Mouse (Mus musculus) ovary, adult 18-20 months (tissue): ENCODE results near the gene Ctsh.
"Not testable (repeated sequence)": the region's sequence is repeated elsewhere in the genome, so short reads cannot be mapped to it uniquely, and the experiment has no call there.

Source experiments
- DNase-seq: peaks from one replicate; pipeline ENCODE4 v3.0.0; 2022; ENCODE audit warnings: low spot score, mixed read lengths

The Ctsh gene

DNA sequence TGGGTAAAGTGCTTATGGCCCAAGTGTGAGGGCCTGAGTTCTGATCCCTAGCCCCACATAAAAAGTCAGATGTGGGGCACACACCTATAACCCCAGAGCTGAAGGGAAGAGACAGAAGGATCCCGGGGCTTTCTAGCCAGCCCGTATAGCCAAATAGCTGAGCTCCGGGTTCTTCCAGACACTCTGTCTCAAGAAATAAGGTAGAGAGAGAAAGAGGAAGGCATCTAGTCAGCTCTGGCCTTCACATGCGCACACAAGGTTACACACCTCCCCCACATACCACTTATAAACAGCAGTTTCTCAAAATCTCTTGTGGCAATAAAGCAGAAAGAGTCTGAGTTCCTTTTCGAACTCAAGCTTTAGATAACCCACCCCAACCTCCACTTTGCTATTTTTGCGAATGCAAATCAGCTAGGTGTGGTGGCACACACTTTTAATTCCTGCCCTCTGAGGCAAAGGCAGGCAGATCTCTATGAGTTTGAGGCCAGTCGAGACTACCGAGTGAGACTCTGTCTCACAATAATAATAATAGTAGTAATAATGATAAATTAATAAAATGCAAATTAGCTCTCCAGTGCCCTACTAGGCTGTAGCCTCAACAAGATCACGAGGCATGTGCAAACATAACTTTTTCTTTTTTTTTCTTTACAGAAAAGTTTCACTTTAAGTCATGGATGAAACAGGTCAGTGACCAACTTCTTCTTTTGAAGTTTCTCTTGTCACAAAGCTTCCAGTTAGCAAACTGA, 6.0 kb downstream of the Ctsh start:
- no peak for DNase-seq

- no peak for DNase-seq
Observed at GRCm38 (mm10) chr9:90060574-90060875, 6.6 kb downstream of the Ctsh start.

DNA sequence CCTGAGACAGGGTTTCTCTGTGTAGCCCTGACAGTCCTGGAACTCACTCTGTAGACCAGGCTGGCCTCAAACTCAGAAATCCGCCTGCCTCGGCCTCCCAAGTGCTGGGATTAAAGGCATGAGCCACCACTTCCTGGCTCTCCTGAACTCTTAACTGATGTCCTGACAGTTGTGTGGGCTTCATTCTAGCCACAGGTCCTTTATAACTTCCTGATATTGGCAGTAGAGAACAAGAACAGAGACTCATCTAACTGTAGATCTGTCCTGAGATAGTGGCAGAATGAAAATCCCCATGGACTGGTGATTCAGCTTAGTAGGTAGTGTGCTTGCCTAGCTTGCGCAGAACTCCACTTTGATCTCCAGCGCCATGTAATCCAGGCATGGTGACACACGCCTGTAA, 7.0 kb downstream of the Ctsh start:
- DNase-seq = not testable (repeated sequence)

- no peak for DNase-seq
Observed at GRCm38 (mm10) chr9:90067341-90067740, 13.4 kb downstream of the Ctsh start.

GRCm38 (mm10) chr9:90068786-90069185, 14.8 kb downstream of the Ctsh start:
- no peak for DNase-seq

DNA sequence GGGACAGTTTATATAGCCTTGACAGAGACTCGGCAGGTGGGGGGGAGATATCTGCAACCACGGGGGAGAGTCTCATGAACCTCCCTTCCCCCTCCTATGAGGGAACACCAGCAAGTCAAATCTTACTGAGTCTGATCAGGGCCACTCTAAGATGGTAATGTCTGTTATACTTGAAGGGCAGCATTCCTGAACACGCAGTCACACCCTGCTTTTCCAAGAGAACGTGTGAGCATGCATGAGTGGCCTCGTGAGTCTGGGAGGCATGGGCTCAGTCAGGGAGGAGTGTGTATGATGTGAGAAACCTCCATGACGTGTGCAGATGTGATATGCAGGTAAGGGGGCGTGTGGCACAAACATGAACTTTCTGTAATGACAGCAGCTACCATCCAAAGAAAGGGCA, 15.5 kb downstream of the Ctsh start:
- DNase-seq = no peak

DNA sequence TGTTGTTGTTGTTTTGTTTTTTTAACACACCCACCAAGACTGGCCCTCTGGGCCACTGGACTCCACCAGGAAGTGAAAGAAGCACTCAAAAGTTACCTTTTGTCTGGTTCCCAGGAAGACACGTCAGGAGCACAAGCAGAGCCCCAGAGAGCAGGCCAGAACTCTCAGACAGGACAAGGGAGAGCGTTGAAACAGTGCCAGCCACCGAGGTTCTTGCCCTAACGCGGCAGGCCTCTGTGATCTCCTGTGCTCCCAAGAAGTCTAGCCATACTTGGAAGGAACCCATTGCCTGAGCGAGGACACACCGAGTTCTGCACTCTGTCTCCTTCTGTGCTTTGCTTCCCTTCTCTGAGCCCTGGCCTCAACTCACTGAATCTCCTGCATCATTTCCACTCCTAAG, 16.2 kb downstream of the Ctsh start:
- DNase-seq = no peak

- no peak for DNase-seq
Observed at GRCm38 (mm10) chr9:90075336-90075735, 21.4 kb downstream of the Ctsh start.

GRCm38 (mm10) chr9:90076131-90076530, 22.2 kb downstream of the Ctsh start:
- DNase-seq = no peak

- DNase-seq = no peak
Observed at GRCm38 (mm10) chr9:90076849-90077461, 23.0 kb downstream of the Ctsh start.

DNA sequence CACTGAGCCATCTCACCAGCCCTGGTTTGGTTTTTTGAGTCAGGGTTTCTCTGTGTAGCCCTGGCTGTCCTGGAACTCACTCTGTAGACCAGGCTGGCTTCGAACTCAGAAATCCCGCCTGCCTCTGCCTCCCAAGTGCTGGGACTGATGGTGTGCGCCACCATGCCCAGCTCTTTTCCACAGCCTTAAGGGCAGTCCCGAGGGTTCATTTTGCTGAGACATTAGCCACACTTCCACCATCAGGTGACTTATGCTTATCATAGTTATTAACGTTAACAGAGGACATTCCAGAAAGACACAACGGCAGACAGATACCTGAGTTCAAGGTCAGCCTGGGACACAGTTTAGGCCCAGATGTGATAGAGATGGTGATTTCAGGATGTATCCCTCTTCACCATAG, 28.0 kb downstream of the Ctsh start:
- DNase-seq = not testable (repeated sequence)

DNA sequence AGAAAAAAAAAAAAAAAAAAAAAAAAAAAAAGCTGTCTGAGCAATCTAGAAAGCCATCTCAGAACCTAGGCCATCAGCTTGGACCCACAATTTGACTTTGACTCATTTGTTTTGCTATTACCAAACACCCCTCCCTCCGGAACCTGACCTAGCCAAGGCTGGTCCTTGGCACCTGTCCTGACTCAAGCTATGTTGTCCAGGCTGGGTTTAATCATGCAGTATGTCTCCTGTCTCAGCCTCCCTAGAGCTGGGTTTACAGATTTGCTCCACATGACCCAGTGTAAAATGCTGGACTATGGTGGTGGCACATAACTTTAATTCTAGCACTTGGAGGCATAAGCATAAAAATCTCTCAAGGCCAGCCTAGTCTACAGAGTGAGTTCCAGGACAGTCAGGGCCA, 29.0 kb downstream of the Ctsh start:
- no peak for DNase-seq

GRCm38 (mm10) chr9:90084152-90084551, 30.2 kb downstream of the Ctsh start:
- no peak for DNase-seq

GRCm38 (mm10) chr9:90084766-90085468, 31.0 kb downstream of the Ctsh start:
- no peak for DNase-seq

- DNase-seq = no peak
Observed at GRCm38 (mm10) chr9:90087906-90088485, 34.0 kb downstream of the Ctsh start.

GRCm38 (mm10) chr9:90089339-90090104, 35.6 kb downstream of the Ctsh start:
- no peak for DNase-seq

- DNase-seq = no peak
Observed at GRCm38 (mm10) chr9:90098934-90099333, 45.0 kb downstream of the Ctsh start.

GRCm38 (mm10) chr9:90100760-90101159, 46.8 kb downstream of the Ctsh start:
- DNase-seq = no peak

DNA sequence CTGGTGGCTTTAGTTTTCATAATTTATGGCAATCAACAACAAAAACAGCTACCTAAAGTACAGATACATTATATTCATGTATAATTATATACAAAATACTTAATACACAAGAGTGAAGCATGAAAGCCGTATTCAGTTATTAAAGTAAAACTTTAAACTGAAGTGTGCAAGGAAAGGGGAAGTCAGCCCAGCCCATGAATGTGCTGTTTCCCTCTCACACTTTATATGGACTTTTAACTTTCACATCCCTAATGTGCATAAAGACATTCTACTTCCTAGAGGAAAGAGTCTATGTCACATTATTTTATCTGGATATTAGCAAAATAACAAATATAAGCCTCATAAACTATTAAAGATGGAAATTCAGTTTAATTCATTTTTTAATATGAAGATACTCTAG, 51.5 kb downstream of the Ctsh start:
- DNase-seq = no peak

GRCm38 (mm10) chr9:90106915-90107314, 53.0 kb downstream of the Ctsh start:
- no peak for DNase-seq

- no peak for DNase-seq
Observed at GRCm38 (mm10) chr9:90108272-90108671, 54.3 kb downstream of the Ctsh start.

DNA sequence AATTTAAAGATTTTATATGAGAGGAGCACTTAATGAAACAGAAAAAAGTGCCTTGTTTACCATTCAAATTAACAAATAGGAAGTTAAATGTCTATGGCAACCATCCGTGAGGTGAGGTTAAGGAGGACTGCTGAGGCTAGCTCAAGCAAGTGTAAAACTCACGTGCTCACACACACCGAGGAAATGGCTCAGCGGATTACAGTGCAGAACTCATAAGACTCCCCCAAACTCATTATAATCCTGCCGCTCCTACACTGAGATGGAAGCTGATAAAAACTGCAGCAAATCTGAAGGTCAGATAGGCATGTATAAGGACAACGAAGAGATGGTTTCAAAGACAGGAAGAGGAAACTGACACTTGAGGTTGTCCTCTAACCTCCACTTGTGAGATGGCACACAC, 55.4 kb downstream of the Ctsh start:
- DNase-seq = no peak
